Mouse (Mus musculus) intestine, postnatal 0 days (tissue): Measurements from ENCODE around the gene Aadac. TPM values are rescaled to one million over a fixed set of nuclear protein-coding genes. Genes with fewer than 3 reads are reported as not detected.

ENCODE experiments used
- ATAC-seq: fragments of 200-750 bp; cut with Nextera tagmentation; 2 replicates; pipeline ENCODE4 v1.8.0; 2017; ENCODE audit warnings: mild to moderate bottlenecking, moderate TSS enrichment, moderate library complexity
- H3K27ac ChIP-seq: fragments of 300-500 bp; sonication (generic); 2 replicates; pipeline ENCODE4 v1.5.1; 2014; ENCODE audit warnings: mild to moderate bottlenecking, low read depth, low read length, moderate library complexity
- H3K27me3 ChIP-seq: fragments of 300-500 bp; sonication (generic); replicated peaks from 2 replicates; pipeline ENCODE4 v1.6.1; 2014; ENCODE audit warnings: low read length, mixed read lengths; ENCODE audit not compliant: control insufficient read depth, insufficient read depth
- H3K36me3 ChIP-seq: fragments of 300-500 bp; sonication (generic); 2 replicates; pipeline ENCODE4 v1.6.1; 2014; ENCODE audit warnings: mild to moderate bottlenecking, moderate library complexity; ENCODE audit not compliant: control insufficient read depth, insufficient read depth
- H3K4me1 ChIP-seq: fragments of 300-500 bp; sonication (generic); replicated peaks from 2 replicates; pipeline ENCODE4 v1.6.1; 2014; ENCODE audit warnings: antibody characterized with exemption, low read length, mixed read lengths; ENCODE audit not compliant: control insufficient read depth, insufficient read depth
- H3K4me2 ChIP-seq: fragments of 300-500 bp; sonication (generic); replicated peaks from 2 replicates; pipeline ENCODE4 v1.6.1; 2014; ENCODE audit warnings: low read depth, mild to moderate bottlenecking, moderate library complexity
- H3K4me3 ChIP-seq: fragments of 300-500 bp; sonication (generic); 2 replicates; pipeline ENCODE4 v1.5.1; 2014; ENCODE audit warnings: low read depth, low read length
- H3K9ac ChIP-seq: fragments of 300-500 bp; sonication (generic); 2 replicates; pipeline ENCODE4 v1.6.1; 2014; ENCODE audit warnings: mild to moderate bottlenecking, low read depth, low read length
- H3K9me3 ChIP-seq: fragments of 300-500 bp; sonication (generic); 2 replicates; pipeline ENCODE4 v1.6.1; 2016; ENCODE audit warnings: mixed run types; ENCODE audit not compliant: control insufficient read depth
- CTCF ChIP-seq: sonication (generic); IDR thresholded peaks from 2 replicates; pipeline ENCODE4 v1.5.1; 2016; ENCODE audit warnings: low read depth, mild to moderate bottlenecking, control low read depth, antibody characterized with exemption, moderate library complexity
- WGBS: fragments of 180-500 bp; shearing (Covaris S2); extraction: QIAGEN DNeasy Blood & Tissue Kit; methylation state at CpG from one replicate; pipeline ENCODE4 v1.1.7; 2014; 5-methylcytosine and 5-hydroxymethylcytosine counted together
- polyA plus RNA-seq: library from polyadenylated mRNA; unstranded; fragments of >200 nt; fragmentation: Nextera tagmentation; extraction: Ambion mirVana; gene quantifications from 2 replicates; pipeline ENCODE4 v1.2.1, GENCODE M21; 2015

The Aadac gene
- 190 and 203 TPM in 2 replicates for polyA plus RNA-seq

DNA sequence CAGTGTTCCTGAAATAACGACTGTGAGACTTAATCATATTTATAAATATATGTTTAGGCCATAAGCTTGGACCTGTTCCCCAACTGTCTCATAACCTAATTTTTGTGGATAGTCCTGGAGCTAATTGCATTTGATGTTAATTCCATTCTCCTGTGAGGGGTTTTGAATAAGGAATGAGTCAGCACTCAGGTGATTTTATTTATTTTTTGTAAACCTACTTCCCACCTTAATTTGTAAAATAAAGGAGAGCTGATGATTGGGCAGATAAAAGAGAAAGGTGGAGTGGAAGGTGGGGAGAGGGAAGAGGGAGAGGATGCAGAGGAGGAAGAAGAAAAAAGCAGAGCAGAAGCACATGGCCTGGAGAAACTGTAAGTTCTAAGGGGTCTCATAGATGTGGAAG, at the start of gene Aadac:
TSS of gene Aadac (plus strand) at position 301 of the 400 bp plus-strand sequence.
- no peak within 1 kb of the TSS for H3K4me2 ChIP-seq
- no peak for TF ChIP-seq CTCF
- no peak for ATAC-seq
- no peaks in the 10 kb centered on the region for H3K27me3 ChIP-seq
- H3K4me3 ChIP-seq: no peak within 1 kb of the TSS
- H3K9me3 ChIP-seq: no peaks in the 10 kb centered on the region
- 71% methylated on average over 1 of the region's 1 CpGs for WGBS
- no peaks in the 10 kb centered on the region for H3K36me3 ChIP-seq
- H3K4me1 ChIP-seq: no peaks in the 10 kb centered on the region
- no peak within 1 kb of the TSS for H3K9ac ChIP-seq
- H3K27ac ChIP-seq: no peak within 1 kb of the TSS

DNA sequence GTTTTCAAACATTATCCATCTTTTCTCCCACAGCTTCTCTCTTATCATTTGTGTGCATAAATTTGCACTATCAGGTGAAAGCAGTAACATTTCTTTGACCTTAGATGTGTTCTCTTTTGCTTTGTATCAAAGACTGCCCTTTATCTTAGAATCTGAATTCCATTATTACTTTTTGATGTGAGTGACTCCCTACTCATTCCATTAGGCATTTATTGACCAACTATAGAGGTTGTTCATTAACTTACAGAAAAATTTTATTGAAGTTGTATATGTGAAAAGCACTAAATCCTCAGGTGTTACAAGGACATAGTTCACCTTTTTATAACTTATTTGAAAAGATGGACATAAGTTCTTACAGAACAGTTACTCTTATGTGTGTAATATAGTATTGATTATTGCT, 21.9 kb upstream of the Aadac start:
- H3K4me3 ChIP-seq: no peak overlapping the region
- no peak overlapping the region for H3K27ac ChIP-seq
- no peaks in the 10 kb centered on the region for H3K9me3 ChIP-seq
- no peaks in the 10 kb centered on the region for H3K4me1 ChIP-seq
- no peak overlapping the region for H3K9ac ChIP-seq
- no peaks in the 10 kb centered on the region for H3K27me3 ChIP-seq
- no peak for TF ChIP-seq CTCF
- peak; percentile 16; the same call in 1 of the 2 replicates for ATAC-seq
- H3K4me2 ChIP-seq: no peak overlapping the region
- no peaks in the 10 kb centered on the region for H3K36me3 ChIP-seq

GRCm38 (mm10) chr3:60006443-60006842, 19.1 kb upstream of the Aadac start, which contains the start of gene Aadacl2:
Gene Aadacl2 (plus strand): TSS chr3:60006743.
- no peak for ATAC-seq
- H3K27me3 ChIP-seq: no peaks in the 10 kb centered on the region
- no peak within 1 kb of the TSS for H3K4me3 ChIP-seq
- H3K9me3 ChIP-seq: no peaks in the 10 kb centered on the region
- H3K9ac ChIP-seq: no peak within 1 kb of the TSS
- no peak for TF ChIP-seq CTCF
- no peak within 1 kb of the TSS for H3K4me2 ChIP-seq
- H3K36me3 ChIP-seq: no peaks in the 10 kb centered on the region
- no peaks in the 10 kb centered on the region for H3K4me1 ChIP-seq
- 86% methylated on average over 1 of the region's 1 CpGs for WGBS
- H3K27ac ChIP-seq: no peak within 1 kb of the TSS

GRCm38 (mm10) chr3:60031511-60031910, 6.0 kb downstream of the Aadac start:
- Histone ChIP-seq H3K4me2 (peak overlapping the region; percentile 56), H3K27ac (no peak overlapping the region; the same call in 1 of the 2 replicates), H3K36me3 (no peaks in the 10 kb centered on the region), H3K4me1 (no peaks in the 10 kb centered on the region), H3K9ac (no peak overlapping the region), H3K9me3 (no peaks in the 10 kb centered on the region), H3K4me3 (peak overlapping the region; percentile 28), H3K27me3 (no peaks in the 10 kb centered on the region)
- ATAC-seq: no peak
- no peak for TF ChIP-seq CTCF
- WGBS: 40% methylated on average over 4 of the region's 4 CpGs

DNA sequence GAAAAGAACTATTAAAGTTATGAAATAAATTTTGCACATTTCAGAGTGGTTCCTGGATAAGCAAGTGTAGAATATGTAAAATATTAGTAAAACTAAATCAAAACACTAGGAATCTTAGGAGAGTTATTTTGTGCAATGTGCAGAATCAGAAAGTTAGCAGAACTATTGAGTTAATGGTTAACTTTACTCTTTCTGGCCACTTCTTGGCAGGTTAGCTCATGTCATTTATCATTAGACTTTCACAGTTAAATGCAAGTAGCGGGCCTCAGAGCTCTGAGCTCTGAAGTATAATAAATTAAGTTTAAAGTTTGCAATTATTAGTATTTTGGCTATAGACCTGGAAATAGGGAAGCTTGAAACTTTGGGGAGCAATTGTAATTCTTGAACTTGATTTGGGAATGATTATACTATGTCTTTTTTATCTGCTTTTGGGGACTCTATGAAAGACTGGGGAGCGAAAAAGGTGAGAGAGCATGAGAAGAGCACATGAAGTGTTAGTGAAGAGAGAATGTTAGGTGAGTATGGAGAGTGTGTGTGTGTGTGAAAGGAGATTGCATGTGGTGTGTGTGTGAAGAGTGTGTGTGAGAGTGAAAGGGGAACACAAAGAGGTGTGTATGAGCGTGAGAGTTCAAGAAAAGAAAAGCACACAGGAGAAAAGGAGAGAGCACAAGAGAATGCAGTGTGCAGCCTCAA, 20.9 kb downstream of the Aadac start:
- H3K9ac ChIP-seq: no peak overlapping the region
- no peak for ATAC-seq
- H3K27me3 ChIP-seq: no peaks in the 10 kb centered on the region
- peak overlapping the region; percentile 9; the same call in 1 of the 2 replicates for H3K4me2 ChIP-seq
- no peak for TF ChIP-seq CTCF
- no peak overlapping the region for H3K4me3 ChIP-seq
- no peak overlapping the region for H3K27ac ChIP-seq
- no peaks in the 10 kb centered on the region for H3K4me1 ChIP-seq
- no peaks in the 10 kb centered on the region for H3K36me3 ChIP-seq
- 60% methylated on average over 3 of the region's 3 CpGs for whole genome bisulfite sequencing
- H3K9me3 ChIP-seq: no peaks in the 10 kb centered on the region

DNA sequence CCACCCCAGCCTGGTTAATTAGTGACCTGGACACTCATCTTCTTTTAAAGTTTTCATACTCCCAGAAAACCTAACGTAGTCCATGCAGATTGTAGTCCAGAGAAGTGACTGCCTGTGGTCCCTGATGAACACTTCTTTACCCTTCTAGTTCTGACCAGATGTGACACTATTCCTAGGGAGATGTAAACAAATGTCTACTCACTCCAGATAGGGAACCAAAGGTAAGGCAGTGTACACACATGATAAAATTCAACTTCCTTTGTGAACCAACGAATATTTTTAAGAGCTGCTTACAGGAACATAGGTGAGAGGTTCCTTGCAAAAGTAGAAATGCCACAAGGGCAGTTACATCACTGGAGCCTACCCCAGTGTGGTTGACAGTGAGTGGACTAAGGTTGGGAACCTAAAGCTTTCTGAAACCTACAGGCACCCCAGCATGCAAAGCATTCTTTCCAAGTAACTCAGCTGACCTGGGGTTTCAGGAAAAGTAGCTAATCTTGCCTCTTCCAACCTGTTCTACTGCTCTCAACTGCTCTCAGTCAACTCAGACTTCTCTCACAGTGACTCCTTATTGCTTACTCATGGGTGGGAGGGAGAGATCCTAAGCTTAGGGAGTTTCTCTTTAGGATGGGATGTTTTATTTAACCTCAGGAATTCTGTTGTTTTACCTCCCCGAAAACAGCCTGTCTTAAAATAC, 27.9 kb downstream of the Aadac start:
- Histone ChIP-seq H3K9me3 (no peaks in the 10 kb centered on the region), H3K36me3 (no peaks in the 10 kb centered on the region), H3K9ac (no peak overlapping the region), H3K4me1 (0 out of 2 replicates have a peak, but pooled peaks cover 4% of the 10 kb centered on the region), H3K4me2 (no peak overlapping the region), H3K27ac (no peak overlapping the region), H3K27me3 (no peaks in the 10 kb centered on the region), H3K4me3 (no peak overlapping the region)
- TF ChIP-seq CTCF: no peak
- WGBS: 50% methylated on average over 3 of the region's 3 CpGs
- ATAC-seq: no peak
